Mouse (Mus musculus) MEL (cell line): ENCODE results near the gene Rab24. TPM values are rescaled to one million over a fixed set of nuclear protein-coding genes. Genes with fewer than 3 reads are reported as not detected.

Experiments used
- DNase-seq: peaks from one replicate; pipeline ENCODE4 v3.0.0; 2011; ENCODE audit warnings: low read depth, low spot score
- H3K27ac ChIP-seq: 2 replicates; pipeline ENCODE4 v1.5.1; 2012; ENCODE audit warnings: low read depth, mild to moderate bottlenecking, control low read depth, low read length, moderate library complexity; ENCODE audit not compliant: control insufficient read depth
- H3K27me3 ChIP-seq, 2 experiments: fragments of 150-350 bp in 1 of 2; sonication (generic) in 1 of 2; 2 replicates each; pipeline ENCODE4 v1.6.1; 2012; ENCODE audit warnings: low read length in 2 of 2, mild to moderate bottlenecking in 2 of 2, improper control_type of control experiment in 1 of 2, moderate library complexity in 1 of 2; ENCODE audit not compliant: insufficient read depth in 2 of 2, control insufficient read depth in 1 of 2
- H3K36me3 ChIP-seq, 2 experiments: 2 replicates each; pipeline ENCODE4 v1.6.1; 2012 to 2014; ENCODE audit warnings: low read length in 2 of 2, improper control_type of control experiment in 1 of 2, inconsistent platforms in 1 of 2, mild to moderate bottlenecking in 1 of 2; ENCODE audit not compliant: insufficient read depth in 2 of 2, control insufficient read depth in 1 of 2
- H3K4me1 ChIP-seq, 2 experiments: fragments of 150-350 bp in 1 of 2; sonication (generic) in 1 of 2; 2 replicates each; pipeline ENCODE4 v1.6.1; 2012; ENCODE audit warnings: low read length in 2 of 2, improper control_type of control experiment in 1 of 2, mild to moderate bottlenecking in 1 of 2; ENCODE audit not compliant: insufficient read depth in 2 of 2, control insufficient read depth in 1 of 2
- H3K4me3 ChIP-seq, 2 experiments: fragments of 150-350 bp in 1 of 2; sonication (generic) in 1 of 2; 2 replicates each; pipeline ENCODE4 v1.5.1; 2012; ENCODE audit warnings: low read depth in 2 of 2, low read length in 2 of 2, mild to moderate bottlenecking in 2 of 2, moderate library complexity in 2 of 2, control low read depth in 1 of 2, improper control_type of control experiment in 1 of 2; ENCODE audit not compliant: control insufficient read depth in 1 of 2, insufficient read depth in 1 of 2
- H3K79me2 ChIP-seq: 2 replicates; pipeline ENCODE4 v1.6.1; 2012; ENCODE audit warnings: mild to moderate bottlenecking, low read length, moderate library complexity; ENCODE audit not compliant: control insufficient read depth, poor library complexity, insufficient read depth
- H3K9ac ChIP-seq: 2 replicates; pipeline ENCODE4 v1.6.1; 2012; ENCODE audit warnings: low read depth, mild to moderate bottlenecking, control low read depth, low read length, moderate library complexity; ENCODE audit not compliant: control insufficient read depth, poor library complexity, severe bottlenecking
- H3K9me3 ChIP-seq: fragments of 150-350 bp; sonication (generic); replicated peaks from 2 replicates; pipeline ENCODE4 v1.6.1; 2012; ENCODE audit warnings: mild to moderate bottlenecking, low read length, improper control_type of control experiment, moderate library complexity; ENCODE audit not compliant: insufficient read depth
- BHLHE40 ChIP-seq: IDR thresholded peaks from 2 replicates; pipeline ENCODE4 v1.6.1; 2012; ENCODE audit warnings: low read depth, mild to moderate bottlenecking, inconsistent platforms, low read length, improper control_type of control experiment, borderline replicate concordance
- CHD1 ChIP-seq: IDR thresholded peaks from 2 replicates; pipeline ENCODE4 v1.6.1; 2012; ENCODE audit warnings: low read depth, mild to moderate bottlenecking, inconsistent platforms, low read length, improper control_type of control experiment
- GABPA ChIP-seq: IDR thresholded peaks from 2 replicates; pipeline ENCODE4 v1.6.1; 2012; ENCODE audit warnings: low read depth, mild to moderate bottlenecking, inconsistent platforms, low read length, improper control_type of control experiment, moderate library complexity
- GATA1 ChIP-seq: IDR thresholded peaks from 2 replicates; pipeline ENCODE4 v1.6.1; 2011; ENCODE audit warnings: low read depth, low read length, improper control_type of control experiment
- KAT2A ChIP-seq: conservative IDR thresholded peaks from 2 replicates; pipeline ENCODE4 v1.6.1; 2012; ENCODE audit warnings: low read depth, low read length, improper control_type of control experiment, inconsistent platforms
- MAFK ChIP-seq: IDR thresholded peaks from 2 replicates; pipeline ENCODE4 v1.6.1; 2011; ENCODE audit warnings: low read depth, mild to moderate bottlenecking, low read length, improper control_type of control experiment, borderline replicate concordance
- MAX ChIP-seq: IDR thresholded peaks from 2 replicates; pipeline ENCODE4 v1.6.1; 2011; ENCODE audit warnings: low read length, improper control_type of control experiment
- MEF2A ChIP-seq: IDR thresholded peaks from 2 replicates; pipeline ENCODE4 v1.6.1; 2014; ENCODE audit warnings: low read depth, mild to moderate bottlenecking, inconsistent platforms, low read length, improper control_type of control experiment; ENCODE audit not compliant: poor library complexity, insufficient replicate concordance, severe bottlenecking; ENCODE audit errors: extremely low read depth
- MYC ChIP-seq: IDR thresholded peaks from 2 replicates; pipeline ENCODE4 v1.6.1; 2011; ENCODE audit warnings: low read depth, mild to moderate bottlenecking, low read length, improper control_type of control experiment, moderate library complexity
- NELFE ChIP-seq: IDR thresholded peaks from 2 replicates; pipeline ENCODE4 v1.6.1; 2011; ENCODE audit warnings: low read depth, low read length, improper control_type of control experiment
- NRF1 ChIP-seq: IDR thresholded peaks from 2 replicates; pipeline ENCODE4 v1.6.1; 2014; ENCODE audit warnings: low read depth, mild to moderate bottlenecking, inconsistent platforms, low read length, improper control_type of control experiment, moderate library complexity; ENCODE audit not compliant: poor library complexity, insufficient read depth, severe bottlenecking
- POLR2AphosphoS2 ChIP-seq: IDR thresholded peaks from 2 replicates; pipeline ENCODE4 v1.6.1; 2011; ENCODE audit warnings: low read length, improper control_type of control experiment
- RCOR1 ChIP-seq: IDR thresholded peaks from 2 replicates; pipeline ENCODE4 v1.6.1; 2012; ENCODE audit warnings: low read depth, mild to moderate bottlenecking, inconsistent platforms, low read length, improper control_type of control experiment
- SIN3A ChIP-seq: IDR thresholded peaks from 2 replicates; pipeline ENCODE4 v1.6.1; 2012; ENCODE audit warnings: low read length, improper control_type of control experiment, inconsistent platforms
- TAL1 ChIP-seq: IDR thresholded peaks from 2 replicates; pipeline ENCODE4 v1.6.1; 2012; ENCODE audit warnings: mild to moderate bottlenecking, inconsistent platforms, low read length, moderate library complexity, mixed read lengths
- TCF12 ChIP-seq: IDR thresholded peaks from 2 replicates; pipeline ENCODE4 v1.6.1; 2014; ENCODE audit warnings: low read depth, mild to moderate bottlenecking, inconsistent platforms, low read length, improper control_type of control experiment, moderate library complexity
- UBTF ChIP-seq: IDR thresholded peaks from 2 replicates; pipeline ENCODE4 v1.6.1; 2012; ENCODE audit warnings: low read depth, mild to moderate bottlenecking, inconsistent platforms, low read length, improper control_type of control experiment, moderate library complexity, borderline replicate concordance; ENCODE audit not compliant: insufficient read depth
- ZKSCAN1 ChIP-seq: IDR thresholded peaks from 2 replicates; pipeline ENCODE4 v1.6.1; 2012; ENCODE audit warnings: low read depth, mild to moderate bottlenecking, inconsistent platforms, low read length, improper control_type of control experiment, moderate library complexity
- polyA plus RNA-seq, 2 experiments: library from polyadenylated mRNA; stranded (reverse) in 1 of 2; unstranded in 1 of 2; fragments of >175 nt in 1 of 2; fragments of >200 nt in 1 of 2; gene quantifications; 2 replicates each; pipeline versions ENCODE4 v1.2.1 to v1.2.4; 2012; ENCODE audit warnings: low replicate concordance in 2 of 2, low read depth in 1 of 2; ENCODE audit not compliant: insufficient read length in 2 of 2, insufficient read depth in 1 of 2, missing spikeins in 1 of 2
- total RNA-seq: library from RNA; depleted of rRNA; stranded (reverse); fragments of 300-350 nt; gene quantifications from 2 replicates; pipeline ENCODE4 v1.2.3, GENCODE M21; 2012

Rab24 gene
- total and polyA plus RNA-seq, 3 experiments: 71.0 to 75.8 TPM; not detected in 1

- TF ChIP-seq BHLHE40 (no peak), MEF2A (no peak), MAX (peak; percentile 86), TCF12 (no peak), KAT2A (no peak), CHD1 (no peak), MYC (peak; percentile 76)
Observed at GRCm38 (mm10) chr13:55327633-55328032, 5.9 kb upstream of the Rab24 start (continued).

GRCm38 (mm10) chr13:55327169-55327568, 5.4 kb upstream of the Rab24 start:
- Histone ChIP-seq H3K4me1 (peaks cover 0 to 17% of the 10 kb centered on the region in 2 experiments; a peak in 2 of 4 replicates), H3K9ac (no peak overlapping the region), H3K9me3 (no peaks in the 10 kb centered on the region), H3K27me3 (no peaks in the 10 kb centered on the region), H3K27ac (no peak overlapping the region), H3K79me2 (peaks cover 14% of the 10 kb centered on the region), H3K4me3 (no peak overlapping the region), H3K36me3 (peaks cover 4 to 9% of the 10 kb centered on the region in 2 experiments; a peak in 2 of 4 replicates)
- TF ChIP-seq GABPA: no peak
- no peak for TF ChIP-seq SIN3A
- TF ChIP-seq NRF1: no peak
- TF ChIP-seq GATA1: no peak
- no peak for TF ChIP-seq NELFE
- TF ChIP-seq MAFK: no peak
- no peak for TF ChIP-seq ZKSCAN1
- TF ChIP-seq UBTF: no peak
- peak; percentile 39 for DNase-seq

DNA sequence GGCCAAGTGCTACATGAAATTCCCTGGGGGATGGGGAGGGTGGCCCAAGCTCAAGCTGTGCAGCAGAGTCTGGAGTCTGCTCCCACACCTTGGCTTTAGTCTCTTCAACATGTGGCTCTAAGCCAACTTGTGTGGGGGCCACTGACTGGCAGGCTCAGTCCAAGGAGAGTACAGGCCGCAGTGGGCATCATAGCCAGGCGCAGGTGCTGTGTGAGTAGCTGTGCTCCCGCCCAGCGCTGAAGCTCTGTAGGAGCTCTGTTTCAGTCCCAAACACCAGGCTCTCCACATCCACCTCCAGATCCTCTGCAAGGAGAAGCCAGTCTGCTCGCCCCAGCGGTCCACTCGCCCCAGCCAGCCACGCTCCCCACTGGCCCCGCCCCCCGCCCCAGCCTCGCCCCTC, 3.9 kb upstream of the Rab24 start:
- peaks cover 0 to 23% of the 10 kb centered on the region in 2 experiments; a peak in 2 of 4 replicates for H3K4me1 ChIP-seq
- peaks cover 29% of the 10 kb centered on the region for H3K79me2 ChIP-seq
- H3K27ac ChIP-seq: no peak overlapping the region
- no peak for DNase-seq
- no peak overlapping the region for H3K9ac ChIP-seq
- H3K9me3 ChIP-seq: no peaks in the 10 kb centered on the region
- H3K36me3 ChIP-seq: peaks cover 4 to 13% of the 10 kb centered on the region in 2 experiments; a peak in 3 of 4 replicates
- no peak for TF ChIP-seq RCOR1
- no peak for TF ChIP-seq TAL1
- TF ChIP-seq POLR2AphosphoS2: 0 out of 2 replicates have a peak, but pooled peaks have one; percentile 11
- no peak overlapping the region for H3K4me3 ChIP-seq
- no peaks in the 10 kb centered on the region for H3K27me3 ChIP-seq
